Mouse (Mus musculus): ENCODE measurements around the gene Spesp1. TPM values are rescaled to one million over a fixed set of nuclear protein-coding genes. Genes with fewer than 3 reads are reported as not detected.

Spesp1 gene
- polyA plus RNA-seq, 1 experiment from 2014 or later, result not detected

GRCm38 (mm10) chr9:62269161-62269560, 12.8 kb downstream of the Spesp1 start:
- WGBS, result 93% methylated on average over 1 of the region's 1 CpGs
- H3K9ac ChIP-seq, result no peak overlapping the region
- peaks cover 4% of the 10 kb centered on the region; the same call in 1 of the 2 replicates for H3K4me1 ChIP-seq
- no peaks in the 10 kb centered on the region for H3K36me3 ChIP-seq
- no peaks in the 10 kb centered on the region for H3K27me3 ChIP-seq
- no peak for ATAC-seq (ENCODE audit: low FRiP score, low read depth)
- no peak overlapping the region for H3K4me3 ChIP-seq
- H3K9me3 ChIP-seq, result no peaks in the 10 kb centered on the region
- H3K27ac ChIP-seq, result no peak overlapping the region
- no peak overlapping the region for H3K4me2 ChIP-seq (replicated peaks)

DNA sequence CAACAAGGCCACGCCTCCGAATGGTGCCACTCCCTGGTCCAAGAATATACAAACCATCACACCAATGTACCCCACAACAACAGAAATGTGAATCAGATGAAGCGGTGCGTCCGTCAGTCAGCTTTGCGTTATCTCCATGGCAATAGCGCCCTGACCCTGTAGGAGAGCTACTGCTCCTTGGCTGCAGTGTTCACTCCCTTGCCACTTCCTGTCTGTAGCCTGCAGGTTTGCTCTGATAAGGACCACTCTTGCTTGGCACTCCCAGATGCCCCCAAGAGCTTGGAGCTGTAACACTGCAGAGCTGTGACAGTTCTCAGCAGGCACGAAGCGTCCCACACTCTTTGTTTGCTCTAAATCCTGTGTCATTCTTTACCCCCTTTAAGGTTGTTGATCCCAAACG, 16.7 kb downstream of the Spesp1 start:
- Histone ChIP-seq H3K4me1 (no peaks in the 10 kb centered on the region), H3K36me3 (no peaks in the 10 kb centered on the region), H3K9me3 (no peaks in the 10 kb centered on the region), H3K9ac (no peak overlapping the region), H3K4me2 (replicated peaks) (no peak overlapping the region), H3K27me3 (no peaks in the 10 kb centered on the region), H3K27ac (no peak overlapping the region), H3K4me3 (no peak overlapping the region)
- WGBS, result 75% methylated on average over 10 of the region's 10 CpGs
- no peak for ATAC-seq (ENCODE audit: low FRiP score, low read depth)

- Histone ChIP-seq H3K9me3 (no peaks in the 10 kb centered on the region; the same call in 1 of the 2 replicates), H3K27ac (no peak overlapping the region), H3K4me2 (replicated peaks) (no peak overlapping the region), H3K4me3 (no peak overlapping the region), H3K27me3 (no peaks in the 10 kb centered on the region), H3K36me3 (no peaks in the 10 kb centered on the region), H3K9ac (no peak overlapping the region), H3K4me1 (no peaks in the 10 kb centered on the region)
- WGBS, result 67% methylated on average over 5 of the region's 5 CpGs
- no peak for ATAC-seq (ENCODE audit: low FRiP score, low read depth)
Observed at GRCm38 (mm10) chr9:62263652-62264051, 18.4 kb downstream of the Spesp1 start.

DNA sequence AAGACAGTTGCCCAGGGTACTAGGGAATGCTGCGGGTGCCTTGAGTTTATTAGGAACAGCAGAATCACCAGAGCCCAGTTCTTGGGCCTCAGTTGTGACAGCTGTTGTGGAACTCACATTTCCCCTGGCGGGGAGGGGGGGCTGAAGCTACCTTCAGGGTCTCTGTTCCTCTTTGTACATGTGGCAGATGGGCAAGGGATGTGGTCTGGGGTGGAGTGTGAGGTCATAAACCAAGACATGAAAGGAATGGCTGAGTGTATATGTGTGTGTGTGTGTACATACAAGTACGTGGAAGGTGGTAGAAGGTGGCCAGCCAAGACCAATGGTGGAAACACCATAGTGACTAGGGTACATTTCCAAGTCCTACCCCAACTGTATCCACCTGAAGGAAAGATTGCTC, 20.6 kb downstream of the Spesp1 start:
- Histone ChIP-seq H3K27me3 (no peaks in the 10 kb centered on the region), H3K4me3 (no peak overlapping the region), H3K4me1 (peaks cover 4% of the 10 kb centered on the region; the same call in 1 of the 2 replicates), H3K36me3 (no peaks in the 10 kb centered on the region), H3K4me2 (replicated peaks) (no peak overlapping the region), H3K27ac (no peak overlapping the region), H3K9ac (no peak overlapping the region), H3K9me3 (no peaks in the 10 kb centered on the region; the same call in 1 of the 2 replicates)
- no peak for ATAC-seq (ENCODE audit: low FRiP score, low read depth)
- 79% methylated on average over 3 of the region's 3 CpGs for WGBS

DNA sequence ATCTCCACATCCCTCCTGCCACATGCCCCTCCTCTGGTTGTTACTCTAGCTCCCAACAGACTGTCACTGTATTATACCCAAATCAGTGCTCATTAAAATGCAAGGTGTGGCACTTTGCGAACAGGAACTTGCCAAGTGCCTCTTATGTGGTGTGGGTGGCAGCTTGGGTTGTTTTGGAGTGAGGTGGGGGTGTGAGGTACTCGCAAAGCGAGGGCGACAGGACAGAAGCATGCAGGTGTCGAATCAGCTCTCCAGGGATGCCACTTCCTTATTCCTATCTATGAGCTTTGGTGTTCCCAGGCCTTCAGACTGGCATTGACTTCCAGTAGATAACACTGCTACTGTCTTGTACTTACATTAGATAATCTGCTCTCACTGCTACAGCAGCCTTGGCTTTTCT, 21.0 kb downstream of the Spesp1 start:
- 81% methylated on average over 5 of the region's 5 CpGs for WGBS
- Histone ChIP-seq H3K4me1 (peaks cover 7% of the 10 kb centered on the region; the same call in 1 of the 2 replicates), H3K27ac (no peak overlapping the region), H3K9ac (no peak overlapping the region), H3K9me3 (no peaks in the 10 kb centered on the region; the same call in 1 of the 2 replicates), H3K27me3 (no peaks in the 10 kb centered on the region), H3K36me3 (no peaks in the 10 kb centered on the region), H3K4me3 (no peak overlapping the region), H3K4me2 (replicated peaks) (no peak overlapping the region)
- no peak for ATAC-seq (ENCODE audit: low FRiP score, low read depth)

- Histone ChIP-seq H3K36me3 (no peaks in the 10 kb centered on the region), H3K9ac (no peak overlapping the region), H3K27ac (no peak overlapping the region), H3K4me1 (peaks cover 8% of the 10 kb centered on the region; the same call in 1 of the 2 replicates), H3K4me3 (no peak overlapping the region), H3K27me3 (no peaks in the 10 kb centered on the region), H3K4me2 (replicated peaks) (no peak overlapping the region), H3K9me3 (no peaks in the 10 kb centered on the region; the same call in 1 of the 2 replicates)
- no peak for ATAC-seq (ENCODE audit: low FRiP score, low read depth)
- 89% methylated on average over 11 of the region's 11 CpGs for WGBS
Observed at GRCm38 (mm10) chr9:62258005-62258404, 24.0 kb downstream of the Spesp1 start.

DNA sequence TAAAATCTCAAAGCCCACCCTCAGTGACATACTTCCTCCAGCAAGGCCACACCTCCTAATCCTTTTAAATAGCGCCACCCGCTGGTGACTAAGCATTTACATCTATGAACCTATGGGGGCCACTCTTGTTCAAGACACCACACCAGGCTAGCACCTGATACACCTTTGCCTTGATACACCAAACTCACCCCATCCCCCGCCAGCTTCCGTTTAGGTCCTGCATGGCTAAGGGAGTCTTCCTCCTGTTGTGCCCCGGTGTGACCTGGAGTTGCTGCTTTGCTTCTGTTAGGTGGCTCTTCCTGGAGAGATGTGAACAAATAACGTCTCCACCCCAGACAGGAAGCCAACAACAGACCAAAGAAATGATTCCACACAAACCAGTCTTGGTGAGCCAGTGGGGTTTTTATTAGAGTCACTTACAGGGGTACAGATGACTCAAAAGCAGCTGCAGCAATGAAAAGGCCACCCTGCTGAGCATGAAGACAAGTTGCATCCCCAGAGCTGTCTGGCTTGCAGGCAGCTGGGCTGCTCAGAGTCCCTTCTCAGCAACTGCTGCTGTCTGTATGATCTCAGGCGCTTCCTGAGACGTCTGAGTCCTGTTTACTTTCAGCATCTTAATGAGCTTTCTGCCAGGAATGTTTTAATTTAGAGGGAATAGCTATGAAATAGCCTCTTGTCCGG, 26.0 kb downstream of the Spesp1 start:
- Histone ChIP-seq H3K27me3 (no peaks in the 10 kb centered on the region), H3K36me3 (no peaks in the 10 kb centered on the region), H3K4me2 (replicated peaks) (no peak overlapping the region), H3K9me3 (no peaks in the 10 kb centered on the region; the same call in 1 of the 2 replicates), H3K4me3 (no peak overlapping the region), H3K27ac (no peak overlapping the region), H3K4me1 (peaks cover 8% of the 10 kb centered on the region; the same call in 1 of the 2 replicates), H3K9ac (no peak overlapping the region)
- WGBS, result 48% methylated on average over 9 of the region's 9 CpGs
- ATAC-seq (ENCODE audit: low FRiP score, low read depth), result 0 out of 2 replicates have a peak, but pooled peaks have one; percentile 40

GRCm38 (mm10) chr9:62253736-62254443, 28.1 kb downstream of the Spesp1 start:
- Histone ChIP-seq H3K4me2 (replicated peaks) (no peak overlapping the region), H3K4me1 (peaks cover 8% of the 10 kb centered on the region; the same call in 1 of the 2 replicates), H3K27ac (no peak overlapping the region), H3K4me3 (no peak overlapping the region), H3K36me3 (no peaks in the 10 kb centered on the region), H3K27me3 (no peaks in the 10 kb centered on the region), H3K9ac (no peak overlapping the region), H3K9me3 (no peaks in the 10 kb centered on the region)
- 18% methylated on average over 3 of the region's 3 CpGs for WGBS
- no peak for ATAC-seq (ENCODE audit: low FRiP score, low read depth)

GRCm38 (mm10) chr9:62250296-62250695, 31.7 kb downstream of the Spesp1 start:
- Histone ChIP-seq H3K27me3 (0 out of 2 replicates have a peak, but pooled peaks cover 1% of the 10 kb centered on the region), H3K9ac (no peak overlapping the region), H3K9me3 (no peaks in the 10 kb centered on the region), H3K4me3 (no peak overlapping the region), H3K27ac (no peak overlapping the region), H3K4me2 (replicated peaks) (no peak overlapping the region), H3K36me3 (no peaks in the 10 kb centered on the region), H3K4me1 (no peaks in the 10 kb centered on the region)
- ATAC-seq (ENCODE audit: low FRiP score, low read depth), result no peak
- WGBS, result 83% methylated on average over 4 of the region's 4 CpGs

DNA sequence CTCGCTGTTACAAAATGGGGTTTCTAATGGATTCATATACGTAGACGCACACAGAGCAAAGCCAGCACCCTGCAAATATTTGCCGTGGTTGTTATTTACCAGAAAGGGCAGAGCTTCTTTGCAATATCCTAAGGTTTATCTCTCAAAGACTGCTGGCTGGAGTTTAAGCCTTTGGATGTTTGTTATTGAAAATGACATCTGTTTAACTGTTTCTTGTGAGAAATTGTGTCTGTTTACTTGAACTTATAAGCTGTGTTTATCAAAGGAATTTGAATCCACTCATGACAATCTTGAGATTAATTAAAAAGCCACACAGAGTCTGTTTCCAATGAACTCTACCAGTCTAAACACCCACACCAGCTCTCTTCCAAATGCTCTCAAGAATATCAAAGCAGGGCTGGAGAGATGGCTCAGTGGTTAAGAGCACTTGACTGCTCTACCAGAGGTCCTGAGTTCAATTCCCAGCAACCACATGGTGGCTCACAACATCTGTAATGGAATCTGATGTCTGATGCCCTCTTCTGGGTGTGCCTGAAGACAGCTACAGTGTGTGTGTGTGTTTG, 35.5 kb downstream of the Spesp1 start:
- peaks cover 7% of the 10 kb centered on the region; the same call in 1 of the 2 replicates for H3K4me1 ChIP-seq
- ATAC-seq (ENCODE audit: low FRiP score, low read depth), result no peak
- no peak overlapping the region for H3K4me2 ChIP-seq (replicated peaks)
- H3K36me3 ChIP-seq, result no peaks in the 10 kb centered on the region
- no peak overlapping the region for H3K4me3 ChIP-seq
- no peak overlapping the region for H3K9ac ChIP-seq
- 81% methylated on average over 4 of the region's 4 CpGs for WGBS
- H3K27ac ChIP-seq, result no peak overlapping the region
- H3K9me3 ChIP-seq, result no peaks in the 10 kb centered on the region
- 0 out of 2 replicates have a peak, but pooled peaks cover 6% of the 10 kb centered on the region for H3K27me3 ChIP-seq

- no peak overlapping the region for H3K4me2 ChIP-seq (replicated peaks)
Observed at GRCm38 (mm10) chr9:62245612-62246379, 36.2 kb downstream of the Spesp1 start.

More at GRCm38 (mm10) chr9:62245612-62246379, 36.2 kb downstream of the Spesp1 start:
- peaks cover 7% of the 10 kb centered on the region; the same call in 1 of the 2 replicates for H3K4me1 ChIP-seq
- H3K27me3 ChIP-seq, result 0 out of 2 replicates have a peak, but pooled peaks cover 6% of the 10 kb centered on the region
- 62% methylated on average over 17 of the region's 17 CpGs for WGBS
- H3K27ac ChIP-seq, result no peak overlapping the region
- ATAC-seq (ENCODE audit: low FRiP score, low read depth), result no peak
- H3K9ac ChIP-seq, result no peak overlapping the region
- H3K9me3 ChIP-seq, result no peaks in the 10 kb centered on the region
- H3K36me3 ChIP-seq, result no peaks in the 10 kb centered on the region
- H3K4me3 ChIP-seq, result no peak overlapping the region

Data from limb, embryonic 13.5 days (tissue).